Mouse (Mus musculus) MN1 (cell line): ENCODE measurements around the gene Aftph.
A peak's percentile ranks its signal among the peaks of the same experiment; 100 is the strongest.

Experiments used
- DNase-seq: peaks from one replicate; pipeline ENCODE4 v3.0.0-alpha.2; 2016; ENCODE audit warnings: low spot score

Gene Aftph

GRCm38 (mm10) chr11:20728044-20728443 is 13.3 kb downstream of the Aftph start:
- no peak for DNase-seq

- DNase-seq: no peak
Observed at GRCm38 (mm10) chr11:20723572-20723971, 17.8 kb downstream of the Aftph start.

- no peak for DNase-seq
Observed at GRCm38 (mm10) chr11:20712068-20712671, 29.2 kb downstream of the Aftph start.

GRCm38 (mm10) chr11:20691000-20691399 is 50.4 kb downstream of the Aftph start:
- peak; percentile 88 for DNase-seq

GRCm38 (mm10) chr11:20681679-20682078 is 59.7 kb downstream of the Aftph start:
- DNase-seq: no peak

GRCm38 (mm10) chr11:20680781-20681180 is 60.6 kb downstream of the Aftph start:
- no peak for DNase-seq

- DNase-seq: no peak
Observed at GRCm38 (mm10) chr11:20679396-20679795, 62.0 kb downstream of the Aftph start.

GRCm38 (mm10) chr11:20672513-20672912 is 68.9 kb downstream of the Aftph start:
- no peak for DNase-seq

GRCm38 (mm10) chr11:20671789-20672392 is 69.5 kb downstream of the Aftph start:
- DNase-seq: peak; percentile 62

GRCm38 (mm10) chr11:20664878-20665277 is 76.5 kb downstream of the Aftph start:
- DNase-seq: no peak

- no peak for DNase-seq
Observed at GRCm38 (mm10) chr11:20663580-20664198, 77.7 kb downstream of the Aftph start.

GRCm38 (mm10) chr11:20662811-20663210 is 78.6 kb downstream of the Aftph start:
- no peak for DNase-seq

GRCm38 (mm10) chr11:20661652-20662051 is 79.7 kb downstream of the Aftph start:
- no peak for DNase-seq

GRCm38 (mm10) chr11:20660111-20661097 is 81.0 kb downstream of the Aftph start:
- DNase-seq: no peak

- no peak for DNase-seq
Observed at GRCm38 (mm10) chr11:20659094-20659493, 82.3 kb downstream of the Aftph start.

GRCm38 (mm10) chr11:20656711-20657057 is 84.7 kb downstream of the Aftph start:
- DNase-seq: no peak

- DNase-seq: peak; percentile 51
Observed at GRCm38 (mm10) chr11:20655795-20656710, 85.3 kb downstream of the Aftph start.

- no peak for DNase-seq
Observed at GRCm38 (mm10) chr11:20651166-20651565, 90.2 kb downstream of the Aftph start.

- no peak for DNase-seq
Observed at GRCm38 (mm10) chr11:20650006-20650639, 91.3 kb downstream of the Aftph start.

GRCm38 (mm10) chr11:20649477-20649876 is 91.9 kb downstream of the Aftph start:
- no peak for DNase-seq
